Comparison of ENCODE assay signal across 8 mouse cellular contexts in the genomic region with DNA sequence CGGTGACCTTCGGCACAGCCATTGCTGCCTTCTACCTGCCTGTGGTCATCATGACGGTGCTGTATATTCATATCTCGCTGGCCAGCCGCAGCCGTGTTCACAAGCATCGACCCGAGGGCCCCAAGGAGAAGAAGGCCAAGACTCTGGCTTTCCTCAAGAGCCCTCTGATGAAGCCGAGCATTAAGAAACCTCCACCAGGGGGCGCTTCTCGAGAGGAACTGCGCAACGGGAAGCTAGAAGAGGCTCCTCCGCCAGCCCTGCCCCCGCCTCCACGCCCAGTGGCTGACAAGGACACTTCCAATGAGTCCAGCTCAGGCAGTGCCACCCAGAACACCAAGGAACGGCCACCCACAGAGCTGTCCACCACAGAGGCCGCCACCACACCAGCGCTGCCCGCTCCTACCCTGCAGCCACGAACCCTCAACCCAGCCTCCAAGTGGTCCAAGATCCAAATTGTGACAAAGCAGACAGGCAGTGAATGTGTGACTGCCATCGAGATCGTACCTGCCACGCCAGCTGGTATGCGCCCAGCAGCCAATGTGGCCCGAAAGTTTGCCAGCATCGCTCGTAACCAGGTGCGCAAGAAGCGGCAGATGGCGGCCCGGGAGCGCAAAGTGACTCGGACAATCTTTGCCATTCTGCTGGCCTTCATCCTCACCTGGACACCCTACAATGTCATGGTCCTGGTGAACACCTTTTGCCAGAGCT. TPM values are rescaled to one million over a fixed set of nuclear protein-coding genes. Genes with fewer than 3 reads are reported as not detected.
A peak's percentile ranks its signal among the peaks of the same experiment; 100 is the strongest.
DNase-seq lines count a peak whose midpoint lies in the region; ATAC-seq and TF ChIP-seq lines count a peak whose summit lies in the region.

No protein-coding gene starts in this region.

- peak overlapping the region; percentile 30 for H3K4me3 ChIP-seq in heart, embryonic 13.5 days
- no peak overlapping the region for H3K4me3 ChIP-seq in liver, postnatal 0 days (ENCODE audit: low read depth, low read length)

- ATAC-seq in heart, embryonic 13.5 days (ENCODE audit: extremely low read depth, insufficient number of reproducible peaks, low FRiP score, low TSS enrichment) = no peak
- 0 out of 2 replicates have a peak, but pooled peaks have one; percentile 10 for ATAC-seq in liver, postnatal 0 days
- peak; percentile 21; the same call in 1 of the 2 replicates for ATAC-seq in neutrophil, adult 5-6 weeks (ENCODE audit: extremely low read depth, insufficient number of reproducible peaks, low FRiP score, poor library complexity, severe bottlenecking)

- 32% methylated on average over 34 of the region's 34 CpGs for WGBS in heart, embryonic 13.5 days
- 40% methylated on average over 34 of the region's 34 CpGs for WGBS in liver, postnatal 0 days (ENCODE audit: insufficient replicate concordance)

- no peak overlapping the region for H3K27ac ChIP-seq in heart, embryonic 13.5 days (replicated peaks)
- no peak overlapping the region for H3K27ac ChIP-seq in liver, postnatal 0 days (ENCODE audit: low read depth)

- H3K36me3 ChIP-seq in heart, embryonic 13.5 days = peaks cover 11% of the 10 kb centered on the region; the same call in 1 of the 2 replicates
- peaks cover 3% of the 10 kb centered on the region for H3K36me3 ChIP-seq in liver, postnatal 0 days (replicated peaks; ENCODE audit: insufficient read depth, low read length)

- peak; percentile 82 for TF ChIP-seq CTCF in liver, postnatal 0 days (IDR thresholded peaks at IDR 0.05; ENCODE audit: low read depth)

- peaks cover 49% of the 10 kb centered on the region for H3K27me3 ChIP-seq in heart, embryonic 13.5 days (replicated peaks)
- H3K27me3 ChIP-seq in liver, postnatal 0 days (ENCODE audit: insufficient read depth, low read length) = peaks cover 45% of the 10 kb centered on the region

- 0 out of 2 replicates have a peak overlapping the region, but pooled peaks have one; percentile 40 for H3K9ac ChIP-seq in heart, embryonic 13.5 days
- H3K9ac ChIP-seq in liver, postnatal 0 days (replicated peaks) = no peak overlapping the region

- peak; percentile 68 to 81 for DNase-seq in CD8-positive naive resting alpha-beta T cell, adult 2 months (ENCODE audit: low read depth in 2 of 2, low spot score in 2 of 2)
- peak; percentile 69 to 77 for DNase-seq in adrenal gland, adult 18-20 months (ENCODE audit: low spot score in 2 of 2)
- DNase-seq in embryo, embryonic 11.5 days (ENCODE audit: low read depth, low spot score) = peak; percentile 74
- peak; percentile 75 for DNase-seq in kidney, postnatal 14 days
- DNase-seq in liver, postnatal 0 days = peak; percentile 87
- peak; percentile 87 for DNase-seq in thymus, postnatal 14 days

- TF ChIP-seq EP300 in liver, postnatal 0 days (IDR thresholded peaks at IDR 0.05; ENCODE audit: low read depth) = no peak

- H3K4me2 ChIP-seq in heart, embryonic 13.5 days = peak overlapping the region; percentile 61
- H3K4me2 ChIP-seq in liver, postnatal 0 days (ENCODE audit: low read depth, low read length) = peak overlapping the region; percentile 15; the same call in 1 of the 2 replicates

- H3K4me1 ChIP-seq in heart, embryonic 13.5 days = peaks cover 52% of the 10 kb centered on the region
- H3K4me1 ChIP-seq in liver, postnatal 0 days (ENCODE audit: insufficient read depth) = peaks cover 31% of the 10 kb centered on the region

- no peaks in the 10 kb centered on the region for H3K9me3 ChIP-seq in heart, embryonic 13.5 days
- no peaks in the 10 kb centered on the region for H3K9me3 ChIP-seq in liver, postnatal 0 days (ENCODE audit: low read length)

RNA-seq across cellular contexts. Expression of gene Chrm4, which starts 0.9 kb away (rescaled TPM):
- total RNA-seq in adrenal gland, adult 18-20 months (2021) = 1 to 10 TPM; 3.7 to 4.6 TPM
- not detected in 2 replicates for polyA plus RNA-seq in heart, embryonic 13.5 days (2015; fragmentation: Nextera tagmentation; extraction: Ambion mirVana)
- not detected in 2 replicates for polyA plus RNA-seq in liver, postnatal 0 days (2015; fragmentation: Nextera tagmentation; extraction: Ambion mirVana)
- not detected in 2 replicates for total RNA-seq in neutrophil, adult 5-6 weeks (2017)

RNA-seq across cellular contexts. Expression of gene Mdk, which starts 4.1 kb away (rescaled TPM):
- 1 to 10 TPM; 7.2 to 7.8 TPM for total RNA-seq in adrenal gland, adult 18-20 months (2021)
- 603 and 654 TPM in 2 replicates for polyA plus RNA-seq in heart, embryonic 13.5 days (2015; fragmentation: Nextera tagmentation; extraction: Ambion mirVana)
- 5.0 and 6.8 TPM in 2 replicates for polyA plus RNA-seq in liver, postnatal 0 days (2015; fragmentation: Nextera tagmentation; extraction: Ambion mirVana)
- total RNA-seq in neutrophil, adult 5-6 weeks (2017) = 1.1 and 1.3 TPM in 2 replicates

RNA-seq across cellular contexts. Expression of gene Gm9821, which starts 17.5 kb away (rescaled TPM):
- total RNA-seq in adrenal gland, adult 18-20 months (2021) = not detected
- 1.6 and 2.2 TPM in 2 replicates for polyA plus RNA-seq in heart, embryonic 13.5 days (2015; fragmentation: Nextera tagmentation; extraction: Ambion mirVana)
- 0.13 and 0.20 TPM in 2 replicates for polyA plus RNA-seq in liver, postnatal 0 days (2015; fragmentation: Nextera tagmentation; extraction: Ambion mirVana)
- total RNA-seq in neutrophil, adult 5-6 weeks (2017) = 0.35 and 0.74 TPM in 2 replicates

RNA-seq across cellular contexts. Expression of gene Dgkz, which starts 47.7 kb away (rescaled TPM):
- 10 to 100 TPM; 38.9 to 40.3 TPM for total RNA-seq in adrenal gland, adult 18-20 months (2021)
- 37.9 and 43.4 TPM in 2 replicates for polyA plus RNA-seq in heart, embryonic 13.5 days (2015; fragmentation: Nextera tagmentation; extraction: Ambion mirVana)
- polyA plus RNA-seq in liver, postnatal 0 days (2015; fragmentation: Nextera tagmentation; extraction: Ambion mirVana) = 13.9 and 15.9 TPM in 2 replicates
- 137 TPM in 2 replicates for total RNA-seq in neutrophil, adult 5-6 weeks (2017)
